ENCODE assay signal across 17 mouse cellular contexts in the genomic region with DNA sequence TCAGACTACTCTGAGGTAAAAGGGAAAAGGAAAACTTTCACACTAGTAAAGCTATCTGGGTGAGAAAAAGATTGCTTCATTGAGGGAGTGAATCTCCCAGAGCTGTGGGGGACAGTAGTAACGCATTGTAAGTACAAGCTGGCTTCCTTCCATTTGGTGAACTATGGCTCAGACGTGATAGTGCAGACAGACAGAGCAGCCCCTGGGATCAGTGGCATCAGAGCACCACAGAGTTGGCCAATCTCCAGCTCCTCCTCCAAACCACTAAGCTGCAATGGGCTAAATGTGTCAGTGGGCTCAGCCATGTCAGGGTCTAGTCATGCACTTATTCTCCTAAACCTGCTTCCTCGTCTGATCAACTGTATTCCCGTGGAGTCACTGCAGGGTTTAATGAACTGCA. TPM values are rescaled to one million over a fixed set of nuclear protein-coding genes. Genes with fewer than 3 reads are reported as not detected.
A peak's percentile ranks its signal among the peaks of the same experiment; 100 is the strongest.
DNase-seq lines count a peak whose midpoint lies in the region; ATAC-seq and TF ChIP-seq lines count a peak whose summit lies in the region.
"Had no signal": no experiment of that assay in that cellular context is flagged by ENCODE, and none has a peak within 500 bp of the region (broad histone marks: within the 10 kb centered on the region; RNA-seq: fewer than 3 reads in every experiment).

No protein-coding gene starts in this region.

- H3K36me3 ChIP-seq in lung, embryonic 14.5 days (ENCODE audit: insufficient read depth) = peaks cover 35% of the 10 kb centered on the region
- peaks cover 19% of the 10 kb centered on the region; the same call in 1 of the 2 replicates for H3K36me3 ChIP-seq in hindbrain, embryonic 12.5 days
- H3K36me3 ChIP-seq: embryonic facial prominence, embryonic 12.5 days had no signal

- 51% methylated on average over 4 of the region's 4 CpGs for WGBS in lung, embryonic 14.5 days
- WGBS in hindbrain, embryonic 12.5 days = 77% methylated on average over 4 of the region's 4 CpGs

- H3K4me3 ChIP-seq in lung, embryonic 14.5 days (ENCODE audit: low read depth, low read length) = no peak overlapping the region
- no peak overlapping the region for H3K4me3 ChIP-seq in embryonic fibroblast, embryonic 13.5 days (ENCODE audit: insufficient read depth, low read length)
- no peak overlapping the region for H3K4me3 ChIP-seq in hindbrain, embryonic 12.5 days
- H3K4me3 ChIP-seq: embryonic facial prominence, embryonic 12.5 days; heart, adult 2 months; hindbrain, embryonic 13.5 days had no signal

- TF ChIP-seq POLR2A in embryonic fibroblast, embryonic 13.5 days (IDR thresholded peaks at IDR 0.05; ENCODE audit: low read depth, low read length) = no peak

- peak; percentile 14; the same call in 1 of the 2 replicates for ATAC-seq in lung, embryonic 14.5 days (ENCODE audit: insufficient read depth)
- ATAC-seq in megakaryocyte-erythroid progenitor cell, adult 5-6 weeks (replicated peaks; ENCODE audit: low FRiP score, low TSS enrichment, poor library complexity, severe bottlenecking) = peak; percentile 84
- ATAC-seq in hindbrain, embryonic 12.5 days (ENCODE audit: low FRiP score) = no peak
- ATAC-seq: forebrain, embryonic 16.5 days had no signal

- H3K4me2 ChIP-seq in lung, embryonic 14.5 days = no peak overlapping the region
- H3K4me2 ChIP-seq in hindbrain, embryonic 12.5 days (replicated peaks) = no peak overlapping the region
- H3K4me2 ChIP-seq: embryonic facial prominence, embryonic 12.5 days; hindbrain, embryonic 13.5 days had no signal

- H3K27ac ChIP-seq in lung, embryonic 14.5 days (ENCODE audit: low read depth) = no peak overlapping the region
- H3K27ac ChIP-seq in embryonic fibroblast, embryonic 13.5 days (ENCODE audit: insufficient read depth, low read length) = 0 out of 2 replicates have a peak overlapping the region, but pooled peaks have one; percentile 11
- H3K27ac ChIP-seq in hindbrain, embryonic 12.5 days = no peak overlapping the region
- H3K27ac ChIP-seq: embryonic facial prominence, embryonic 12.5 days; heart, adult 2 months; hindbrain, embryonic 13.5 days had no signal

- H3K4me1 ChIP-seq in lung, embryonic 14.5 days (ENCODE audit: insufficient read depth) = no peaks in the 10 kb centered on the region
- H3K4me1 ChIP-seq in embryonic fibroblast, embryonic 13.5 days (ENCODE audit: control insufficient read depth, insufficient read depth, low read length) = peaks cover 8% of the 10 kb centered on the region
- H3K4me1 ChIP-seq in hindbrain, embryonic 12.5 days = no peaks in the 10 kb centered on the region

- TF ChIP-seq CTCF in lung, embryonic 14.5 days (IDR thresholded peaks at IDR 0.05; ENCODE audit: low read depth) = no peak
- TF ChIP-seq CTCF in embryonic fibroblast, embryonic 13.5 days (IDR thresholded peaks at IDR 0.05; ENCODE audit: borderline replicate concordance, insufficient read depth, low read length) = no peak

- no peaks in the 10 kb centered on the region for H3K27me3 ChIP-seq in lung, embryonic 14.5 days (ENCODE audit: insufficient read depth, low read length)
- H3K27me3 ChIP-seq in hindbrain, embryonic 12.5 days = no peaks in the 10 kb centered on the region
- H3K27me3 ChIP-seq: embryonic facial prominence, embryonic 12.5 days; hindbrain, embryonic 13.5 days had no signal

- H3K9ac ChIP-seq in lung, embryonic 14.5 days = no peak overlapping the region
- no peak overlapping the region for H3K9ac ChIP-seq in hindbrain, embryonic 12.5 days
- H3K9ac ChIP-seq: embryonic facial prominence, embryonic 12.5 days; hindbrain, embryonic 13.5 days had no signal

- H3K9me3 ChIP-seq in lung, embryonic 14.5 days (ENCODE audit: low read depth, low read length) = no peaks in the 10 kb centered on the region
- no peaks in the 10 kb centered on the region for H3K9me3 ChIP-seq in hindbrain, embryonic 12.5 days (replicated peaks)
- H3K9me3 ChIP-seq: embryonic facial prominence, embryonic 12.5 days; G1E; hindbrain, embryonic 13.5 days had no signal

- DNase-seq in heart, adult 11 months = peak; percentile 83
- DNase-seq in heart, adult 18-20 months = no peak
- DNase-seq in lung, embryonic 14.5 days = peak; percentile 72
- DNase-seq in lung, postnatal 14 days = no peak
- no peak for DNase-seq in testis, postnatal 10 days (ENCODE audit: low spot score)
- DNase-seq: cerebellum, postnatal 10 days; kidney, adult 2 months; lung, postnatal 10 days; thymus, postnatal 25 days had no signal

RNA-seq across cellular contexts. Expression of gene Rnf141, which starts 20.7 kb away (rescaled TPM):
- 10 to 100 TPM; 43.8 to 46.3 TPM for total RNA-seq in heart, adult 18-20 months (2021)
- polyA plus RNA-seq in lung, embryonic 14.5 days (2014; fragmentation: Nextera tagmentation; extraction: Ambion mirVana) = 37.1 and 39.1 TPM in 2 replicates
- polyA plus RNA-seq in embryonic fibroblast, embryonic 13.5 days (2011; ENCODE audit: insufficient read length, low read depth, missing spikeins) = 36.1 and 41.2 TPM in 2 replicates
- 42.5 and 67.4 TPM in 2 replicates for total RNA-seq in megakaryocyte-erythroid progenitor cell, adult 5-6 weeks (2014; fragmentation: Nextera tagmentation)
- total RNA-seq in megakaryocyte-erythroid progenitor cell, adult 5-6 weeks (2017) = 37.1 and 54.9 TPM in 2 replicates
- polyA plus RNA-seq in hindbrain, embryonic 12.5 days (2016; fragmentation: Nextera tagmentation; extraction: Ambion mirVana) = 25.7 and 27.7 TPM in 2 replicates

RNA-seq across cellular contexts. Expression of gene Lyve1, which starts 39.4 kb away (rescaled TPM):
- total RNA-seq in heart, adult 18-20 months (2021) = 10 to 100 TPM; 22.8 to 26.2 TPM
- 33.8 and 37.6 TPM in 2 replicates for polyA plus RNA-seq in lung, embryonic 14.5 days (2014; fragmentation: Nextera tagmentation; extraction: Ambion mirVana)
- polyA plus RNA-seq in embryonic fibroblast, embryonic 13.5 days (2011; ENCODE audit: insufficient read length, low read depth, missing spikeins) = not detected in 2 replicates
- total RNA-seq in megakaryocyte-erythroid progenitor cell, adult 5-6 weeks (2014; fragmentation: Nextera tagmentation) = not detected in 2 replicates
- not detected in 2 replicates for total RNA-seq in megakaryocyte-erythroid progenitor cell, adult 5-6 weeks (2017)
- 4.7 and 5.3 TPM in 2 replicates for polyA plus RNA-seq in hindbrain, embryonic 12.5 days (2016; fragmentation: Nextera tagmentation; extraction: Ambion mirVana)
- polyA plus RNA-seq: G1E had no signal

RNA-seq across cellular contexts. Expression of gene Ampd3, which starts 55.6 kb away (rescaled TPM):
- 10 to 100 TPM; 31.3 to 34.4 TPM for total RNA-seq in heart, adult 18-20 months (2021)
- 1.4 and 2.6 TPM in 2 replicates for polyA plus RNA-seq in lung, embryonic 14.5 days (2014; fragmentation: Nextera tagmentation; extraction: Ambion mirVana)
- 4.6 and 8.8 TPM in 2 replicates for polyA plus RNA-seq in embryonic fibroblast, embryonic 13.5 days (2011; ENCODE audit: insufficient read length, low read depth, missing spikeins)
- total RNA-seq in megakaryocyte-erythroid progenitor cell, adult 5-6 weeks (2014; fragmentation: Nextera tagmentation) = 66.1 and 83.1 TPM in 2 replicates
- 30.8 and 52.2 TPM in 2 replicates for total RNA-seq in megakaryocyte-erythroid progenitor cell, adult 5-6 weeks (2017)
- polyA plus RNA-seq in hindbrain, embryonic 12.5 days (2016; fragmentation: Nextera tagmentation; extraction: Ambion mirVana) = 4.0 TPM in 2 replicates

Comparison
In these comparisons a context has a peak if more than half of its experiments do, and no peak if none do; other contexts are left out.
1. DNase-seq: peak in heart, adult 11 months (single experiment) and lung, embryonic 14.5 days (single experiment); none in heart, adult 18-20 months (0 of 2), lung, postnatal 14 days (single experiment) and testis, postnatal 10 days (single experiment).